Mouse (Mus musculus) embryo, embryonic 10.5 days (tissue): ENCODE data around the gene Prkcb.

Experiments
- DNase-seq: peaks from one replicate; pipeline ENCODE4 v3.0.0-alpha.2; 2015; ENCODE audit warnings: low spot score

Gene Prkcb

GRCm38 (mm10) chr7:122675207-122675606 lies 386.7 kb downstream of the Prkcb start:
- DNase-seq = no peak
